Mouse (Mus musculus): Measurements from ENCODE around the gene Il20rb. TPM values are rescaled to one million over a fixed set of nuclear protein-coding genes. Genes with fewer than 3 reads are reported as not detected.

Il20rb gene
- polyA plus RNA-seq, 1 experiment from 2014 or later = 0.48 TPM

GRCm38 (mm10) chr9:100522029-100522428, 35.4 kb upstream of the Il20rb start:
- Histone ChIP-seq H3K4me1 (ENCODE audit: insufficient read depth) (peaks cover 6% of the 10 kb centered on the region; the same call in 1 of the 2 replicates), H3K9me3 (ENCODE audit: low read length) (no peaks in the 10 kb centered on the region), H3K27ac (ENCODE audit: low read depth) (no peak overlapping the region), H3K4me2 (ENCODE audit: low read depth, low read length) (no peak overlapping the region), H3K9ac (replicated peaks) (no peak overlapping the region), H3K36me3 (replicated peaks; ENCODE audit: insufficient read depth, low read length) (no peaks in the 10 kb centered on the region), H3K27me3 (ENCODE audit: insufficient read depth, low read length) (no peaks in the 10 kb centered on the region), H3K4me3 (ENCODE audit: low read depth, low read length) (no peak overlapping the region)
- WGBS (ENCODE audit: insufficient replicate concordance) = 55% methylated on average over 2 of the region's 2 CpGs
- ATAC-seq (no peak), DNase-seq (no peak)
- TF ChIP-seq CTCF (IDR thresholded peaks at IDR 0.05; ENCODE audit: low read depth) = no peak
- TF ChIP-seq EP300 (IDR thresholded peaks at IDR 0.05; ENCODE audit: low read depth) = no peak

- Histone ChIP-seq H3K4me2 (ENCODE audit: low read depth, low read length) (no peak overlapping the region), H3K9me3 (ENCODE audit: low read length) (no peaks in the 10 kb centered on the region), H3K36me3 (replicated peaks; ENCODE audit: insufficient read depth, low read length) (no peaks in the 10 kb centered on the region), H3K9ac (replicated peaks) (no peak overlapping the region), H3K27me3 (ENCODE audit: insufficient read depth, low read length) (no peaks in the 10 kb centered on the region), H3K4me3 (ENCODE audit: low read depth, low read length) (no peak overlapping the region), H3K4me1 (ENCODE audit: insufficient read depth) (peaks cover 6% of the 10 kb centered on the region; the same call in 1 of the 2 replicates), H3K27ac (ENCODE audit: low read depth) (no peak overlapping the region)
- ATAC-seq (peak; percentile 41; the same call in 1 of the 2 replicates), DNase-seq (peak; percentile 39)
- TF ChIP-seq CTCF (IDR thresholded peaks at IDR 0.05; ENCODE audit: low read depth) (peak; percentile 90), EP300 (IDR thresholded peaks at IDR 0.05; ENCODE audit: low read depth) (no peak)
- 5% methylated on average over 2 of the region's 2 CpGs for WGBS (ENCODE audit: insufficient replicate concordance)
Measured at GRCm38 (mm10) chr9:100520586-100520985, 34.0 kb upstream of the Il20rb start.

- Histone ChIP-seq H3K9me3 (ENCODE audit: low read length) (no peaks in the 10 kb centered on the region), H3K27me3 (ENCODE audit: insufficient read depth, low read length) (no peaks in the 10 kb centered on the region), H3K4me2 (ENCODE audit: low read depth, low read length) (no peak overlapping the region), H3K36me3 (replicated peaks; ENCODE audit: insufficient read depth, low read length) (no peaks in the 10 kb centered on the region), H3K4me3 (ENCODE audit: low read depth, low read length) (no peak overlapping the region), H3K4me1 (ENCODE audit: insufficient read depth) (peaks cover 6% of the 10 kb centered on the region; the same call in 1 of the 2 replicates), H3K9ac (replicated peaks) (no peak overlapping the region), H3K27ac (ENCODE audit: low read depth) (no peak overlapping the region)
- WGBS (ENCODE audit: insufficient replicate concordance) = 95% methylated on average over 3 of the region's 3 CpGs
- DNase-seq (no peak), ATAC-seq (no peak)
- TF ChIP-seq CTCF (IDR thresholded peaks at IDR 0.05; ENCODE audit: low read depth) (peak; percentile 24; the same call in 1 of the 2 replicates), EP300 (IDR thresholded peaks at IDR 0.05; ENCODE audit: low read depth) (no peak)
Measured at GRCm38 (mm10) chr9:100520012-100520411, 33.4 kb upstream of the Il20rb start.

GRCm38 (mm10) chr9:100507581-100507980, 21.0 kb upstream of the Il20rb start:
- Histone ChIP-seq H3K4me2 (ENCODE audit: low read depth, low read length) (no peak overlapping the region), H3K9me3 (ENCODE audit: low read length) (no peaks in the 10 kb centered on the region), H3K36me3 (replicated peaks; ENCODE audit: insufficient read depth, low read length) (no peaks in the 10 kb centered on the region), H3K9ac (replicated peaks) (no peak overlapping the region), H3K4me1 (ENCODE audit: insufficient read depth) (no peaks in the 10 kb centered on the region), H3K27me3 (ENCODE audit: insufficient read depth, low read length) (no peaks in the 10 kb centered on the region), H3K27ac (ENCODE audit: low read depth) (no peak overlapping the region; the same call in 1 of the 2 replicates), H3K4me3 (ENCODE audit: low read depth, low read length) (no peak overlapping the region)
- ATAC-seq (no peak), DNase-seq (no peak)
- WGBS (ENCODE audit: insufficient replicate concordance) = 53% methylated on average over 2 of the region's 2 CpGs
- TF ChIP-seq CTCF (IDR thresholded peaks at IDR 0.05; ENCODE audit: low read depth) = no peak
- TF ChIP-seq EP300 (IDR thresholded peaks at IDR 0.05; ENCODE audit: low read depth) = peak; percentile 11; the same call in 1 of the 2 replicates

- H3K36me3 ChIP-seq (replicated peaks; ENCODE audit: insufficient read depth, low read length) = no peaks in the 10 kb centered on the region
- H3K27me3 ChIP-seq (ENCODE audit: insufficient read depth, low read length) = no peaks in the 10 kb centered on the region
- TF ChIP-seq EP300 (IDR thresholded peaks at IDR 0.05; ENCODE audit: low read depth) (no peak), CTCF (IDR thresholded peaks at IDR 0.05; ENCODE audit: low read depth) (no peak)
- ATAC-seq = no peak
- DNase-seq = peak; percentile 34
- no peak overlapping the region for H3K9ac ChIP-seq (replicated peaks)
- H3K4me2 ChIP-seq (ENCODE audit: low read depth, low read length) = no peak overlapping the region; the same call in 1 of the 2 replicates
- no peaks in the 10 kb centered on the region for H3K9me3 ChIP-seq (ENCODE audit: low read length)
- WGBS (ENCODE audit: insufficient replicate concordance) = 37% methylated on average over 2 of the region's 2 CpGs
- H3K4me1 ChIP-seq (ENCODE audit: insufficient read depth) = no peaks in the 10 kb centered on the region
- 0 out of 2 replicates have a peak overlapping the region, but pooled peaks have one; percentile 4 for H3K4me3 ChIP-seq (ENCODE audit: low read depth, low read length)
- no peak overlapping the region for H3K27ac ChIP-seq (ENCODE audit: low read depth)
Measured at GRCm38 (mm10) chr9:100506652-100507051, 20.1 kb upstream of the Il20rb start.

- no peak for TF ChIP-seq EP300 (IDR thresholded peaks at IDR 0.05; ENCODE audit: low read depth)
- no peak for TF ChIP-seq CTCF (IDR thresholded peaks at IDR 0.05; ENCODE audit: low read depth)
- Histone ChIP-seq H3K4me1 (ENCODE audit: insufficient read depth) (no peaks in the 10 kb centered on the region), H3K9me3 (ENCODE audit: low read length) (no peaks in the 10 kb centered on the region), H3K27me3 (ENCODE audit: insufficient read depth, low read length) (no peaks in the 10 kb centered on the region), H3K36me3 (replicated peaks; ENCODE audit: insufficient read depth, low read length) (no peaks in the 10 kb centered on the region), H3K4me2 (ENCODE audit: low read depth, low read length) (peak overlapping the region; percentile 14), H3K27ac (ENCODE audit: low read depth) (no peak overlapping the region), H3K9ac (replicated peaks) (no peak overlapping the region), H3K4me3 (ENCODE audit: low read depth, low read length) (0 out of 2 replicates have a peak overlapping the region, but pooled peaks have one; percentile 4)
- 81% methylated on average over 4 of the region's 4 CpGs for WGBS (ENCODE audit: insufficient replicate concordance)
- no peak for DNase-seq
- ATAC-seq = no peak
Measured at GRCm38 (mm10) chr9:100505498-100505897, 18.9 kb upstream of the Il20rb start.
